Mouse (Mus musculus): ENCODE results near the gene Pitpnm2. TPM values are rescaled to one million over a fixed set of nuclear protein-coding genes. Genes with fewer than 3 reads are reported as not detected.
A peak's percentile ranks its signal among the peaks of the same experiment; 100 is the strongest.

Gene Pitpnm2
- total RNA-seq, 1 experiment from 2014 or later = 14.3 TPM

DNA sequence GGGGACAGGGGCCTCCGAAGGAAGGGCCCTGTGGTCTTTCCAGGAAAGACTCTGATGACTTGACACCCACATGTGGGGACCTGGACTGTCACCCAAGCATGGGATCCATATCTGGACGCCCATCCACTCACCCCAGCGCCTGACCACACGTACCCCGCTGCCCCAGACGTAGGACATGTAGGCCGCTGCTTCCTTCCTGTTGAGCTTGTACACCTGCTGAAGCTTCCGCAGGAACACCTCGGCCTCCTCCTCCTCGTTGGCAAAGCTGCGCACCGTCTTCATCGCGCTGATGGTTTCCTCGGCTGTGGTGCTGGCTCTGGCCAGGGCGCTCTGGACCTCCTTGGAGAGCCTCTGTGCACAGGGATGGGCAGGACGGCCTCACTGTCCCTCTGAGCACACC, 169.7 kb downstream of the Pitpnm2 start:
- peak in 1 of 2 experiments; percentile 4; a peak in 1 of 4 replicates for ATAC-seq (replicated peaks in 1 of 2; ENCODE audit: insufficient read depth in 1 of 2, low FRiP score in 2 of 2, low TSS enrichment in 1 of 2, low read depth in 1 of 2, poor library complexity in 2 of 2, severe bottlenecking in 2 of 2)

DNA sequence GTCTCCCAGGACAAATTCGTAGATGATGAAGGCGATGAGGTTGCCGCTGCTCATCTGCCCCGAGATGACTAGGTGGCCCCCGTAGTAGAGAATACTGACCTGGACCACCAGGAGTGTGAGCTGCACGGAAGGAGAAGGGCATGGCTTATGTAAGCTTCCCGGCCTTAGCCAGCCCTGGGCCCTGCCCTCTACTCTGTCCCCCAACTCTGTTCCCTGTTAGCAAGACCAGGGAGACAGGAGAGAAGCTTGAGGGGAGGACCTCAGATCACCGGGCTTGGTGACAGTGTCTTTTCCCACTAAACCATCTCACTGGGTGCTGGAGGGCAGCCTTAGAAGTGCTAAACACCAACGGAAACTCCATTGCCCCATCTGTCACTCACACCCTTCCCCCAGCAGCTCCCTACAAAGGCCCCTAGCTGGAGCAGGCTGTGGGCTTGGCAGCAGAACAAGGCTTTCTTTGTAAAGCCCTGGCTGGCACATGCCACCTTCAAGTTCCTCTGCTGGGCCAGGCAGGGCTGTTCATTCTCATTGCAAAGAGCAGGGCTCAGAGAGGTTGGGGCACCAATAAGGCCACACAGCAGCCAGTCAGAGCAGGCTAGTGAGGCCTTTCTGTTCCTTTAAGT, 170.7 kb downstream of the Pitpnm2 start:
- ATAC-seq (replicated peaks in 1 of 2; ENCODE audit: insufficient read depth in 1 of 2, low FRiP score in 2 of 2, low TSS enrichment in 1 of 2, low read depth in 1 of 2, poor library complexity in 2 of 2, severe bottlenecking in 2 of 2) = peak; percentile 38 to 51; a peak in 3 of 4 replicates

GRCm38 (mm10) chr5:124077856-124078460, 171.6 kb downstream of the Pitpnm2 start:
- no peak for ATAC-seq (replicated peaks in 1 of 2; ENCODE audit: insufficient read depth in 1 of 2, low FRiP score in 2 of 2, low TSS enrichment in 1 of 2, low read depth in 1 of 2, poor library complexity in 2 of 2, severe bottlenecking in 2 of 2)

DNA sequence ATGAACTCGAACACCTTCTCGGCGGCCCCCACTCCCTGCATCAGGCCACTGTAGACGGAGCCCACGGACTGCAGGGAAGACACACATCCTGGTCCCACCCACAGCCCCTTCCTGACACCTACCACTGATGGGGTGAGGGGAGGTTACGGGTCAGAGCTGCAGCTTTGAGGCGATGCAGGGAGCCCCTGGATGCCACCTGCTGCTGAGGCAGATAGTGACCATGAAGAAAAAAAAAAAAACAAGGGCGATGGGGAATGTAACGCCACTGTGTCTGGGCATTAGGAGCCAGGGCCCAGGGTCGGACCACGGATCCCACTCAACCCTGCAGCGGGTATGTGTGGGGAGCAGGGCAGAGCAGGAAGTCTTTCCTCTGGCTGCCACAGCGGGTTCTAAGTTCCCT, 172.3 kb downstream of the Pitpnm2 start:
- no peak for ATAC-seq (replicated peaks in 1 of 2; ENCODE audit: insufficient read depth in 1 of 2, low FRiP score in 2 of 2, low TSS enrichment in 1 of 2, low read depth in 1 of 2, poor library complexity in 2 of 2, severe bottlenecking in 2 of 2)

- no peak for ATAC-seq (replicated peaks in 1 of 2; ENCODE audit: insufficient read depth in 1 of 2, low FRiP score in 2 of 2, low TSS enrichment in 1 of 2, low read depth in 1 of 2, poor library complexity in 2 of 2, severe bottlenecking in 2 of 2)
Observed at GRCm38 (mm10) chr5:124076559-124076958, 173.0 kb downstream of the Pitpnm2 start.

DNA sequence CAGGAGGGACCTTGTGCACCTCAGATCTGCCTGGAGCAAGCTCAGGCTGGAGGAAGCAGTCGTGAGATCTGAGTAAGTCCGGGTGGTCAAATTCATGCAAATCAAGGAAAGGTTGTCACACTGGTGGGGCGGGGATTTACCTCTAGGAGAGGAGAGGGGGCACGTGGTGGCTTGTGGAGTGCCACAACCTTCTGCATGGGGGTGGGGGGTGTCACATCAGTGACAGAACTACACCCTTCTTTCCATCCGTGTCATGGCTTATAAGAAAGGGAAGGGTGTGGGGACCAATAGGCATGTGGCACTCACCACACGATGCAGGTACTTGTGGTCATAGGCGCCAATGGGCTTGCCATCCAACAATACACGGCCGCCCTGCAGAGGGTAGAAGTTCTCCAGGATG, 173.8 kb downstream of the Pitpnm2 start:
- peak in 1 of 2 experiments; percentile 8; a peak in 1 of 4 replicates for ATAC-seq (replicated peaks in 1 of 2; ENCODE audit: insufficient read depth in 1 of 2, low FRiP score in 2 of 2, low TSS enrichment in 1 of 2, low read depth in 1 of 2, poor library complexity in 2 of 2, severe bottlenecking in 2 of 2)

GRCm38 (mm10) chr5:124074845-124075307, 174.7 kb downstream of the Pitpnm2 start:
- ATAC-seq (replicated peaks in 1 of 2; ENCODE audit: insufficient read depth in 1 of 2, low FRiP score in 2 of 2, low TSS enrichment in 1 of 2, low read depth in 1 of 2, poor library complexity in 2 of 2, severe bottlenecking in 2 of 2) = peak; percentile 43 to 62

- no peak for ATAC-seq (replicated peaks in 1 of 2; ENCODE audit: insufficient read depth in 1 of 2, low FRiP score in 2 of 2, low TSS enrichment in 1 of 2, low read depth in 1 of 2, poor library complexity in 2 of 2, severe bottlenecking in 2 of 2)
Observed at GRCm38 (mm10) chr5:124073682-124074081, 175.9 kb downstream of the Pitpnm2 start.

- ATAC-seq (replicated peaks in 1 of 2; ENCODE audit: insufficient read depth in 1 of 2, low FRiP score in 2 of 2, low TSS enrichment in 1 of 2, low read depth in 1 of 2, poor library complexity in 2 of 2, severe bottlenecking in 2 of 2) = no peak
Observed at GRCm38 (mm10) chr5:124069657-124070056, 179.9 kb downstream of the Pitpnm2 start.

Other genes with a start within 250 kb of the Pitpnm2 start
- gene Vps37b, start 217.5 kb downstream of the Pitpnm2 start, total RNA-seq (2017) = 20.4 and 22.2 TPM in 2 replicates
- 0.84 and 2.4 TPM in 2 replicates for gene Abcb9, start 154.0 kb downstream of the Pitpnm2 start, total RNA-seq (2017)
- gene Ogfod2, start 137.5 kb downstream of the Pitpnm2 start, total RNA-seq (2017) = 7.9 and 13.8 TPM in 2 replicates
- gene Arl6ip4, start 133.7 kb downstream of the Pitpnm2 start, total RNA-seq (2017) = 81.3 and 90.1 TPM in 2 replicates
- gene Mphosph9, start 78.2 kb upstream of the Pitpnm2 start, total RNA-seq (2017) = 27.8 and 41.0 TPM in 2 replicates
- 22.3 and 24.6 TPM in 2 replicates for gene 2810006K23Rik, start 78.3 kb upstream of the Pitpnm2 start, total RNA-seq (2017)
- 166 and 167 TPM in 2 replicates for gene Cdk2ap1, start 113.3 kb upstream of the Pitpnm2 start, total RNA-seq (2017)
- 233 and 245 TPM in 2 replicates for gene Sbno1, start 176.2 kb upstream of the Pitpnm2 start, total RNA-seq (2017)
- gene Kmt5a, start 190.2 kb upstream of the Pitpnm2 start, total RNA-seq (2017) = 99.1 and 120 TPM in 2 replicates
- 45.7 and 62.1 TPM in 2 replicates for gene Rilpl2, start 228.6 kb upstream of the Pitpnm2 start, total RNA-seq (2017)
- gene Snrnp35, start 233.4 kb upstream of the Pitpnm2 start, total RNA-seq (2017) = 4.8 and 7.4 TPM in 2 replicates